Mouse (Mus musculus): ENCODE measurements around the gene Zcchc2. TPM values are rescaled to one million over a fixed set of nuclear protein-coding genes. Genes with fewer than 3 reads are reported as not detected.

The Zcchc2 gene
- 1.7 and 1.8 TPM in 2 replicates for polyA plus RNA-seq (2015; fragmentation: Nextera tagmentation; extraction: Ambion mirVana)

DNA sequence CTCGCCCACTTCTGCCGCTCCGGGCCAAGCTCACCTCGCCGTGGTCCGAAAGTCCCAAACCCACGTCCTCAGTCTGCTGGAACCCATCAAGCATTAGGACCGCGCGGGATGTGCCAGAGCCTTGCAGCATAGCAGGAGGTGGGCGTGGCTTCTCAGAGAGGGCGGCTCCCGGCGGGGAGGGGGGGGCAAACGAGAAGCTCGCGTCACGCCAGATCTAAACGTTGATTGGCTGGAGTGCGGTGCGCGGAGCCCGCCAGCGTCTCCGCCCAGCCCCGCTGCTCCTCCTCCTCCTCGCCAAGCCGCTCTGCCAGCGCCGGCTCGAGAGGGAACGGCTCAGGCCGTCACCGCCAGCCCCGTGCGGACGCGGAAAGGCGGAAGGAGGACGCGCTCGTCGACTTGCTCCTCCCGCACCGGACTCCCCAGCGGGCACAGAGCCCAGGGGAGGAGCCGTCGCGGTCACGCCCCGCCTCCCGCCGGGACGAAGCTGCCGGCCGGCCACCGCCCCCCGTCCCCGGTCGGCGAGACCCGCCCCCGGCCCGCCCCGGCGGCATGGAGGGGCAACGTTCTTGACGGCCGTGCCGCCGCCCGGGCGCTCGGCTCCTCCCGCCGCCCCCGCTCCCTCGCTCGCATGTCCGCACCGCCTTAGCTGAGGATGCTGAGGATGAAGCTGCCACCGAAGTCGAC, at the start of gene Zcchc2:
Zcchc2 (plus strand) TSS at position 269 of the 684 bp plus-strand sequence.
- H3K4me2 ChIP-seq, result peak within 1 kb of the TSS; percentile 100
- H3K9ac ChIP-seq, result peak within 1 kb of the TSS; percentile 91
- no peaks in the 10 kb centered on the region for H3K27me3 ChIP-seq
- H3K4me3 ChIP-seq, result peak within 1 kb of the TSS; percentile 78
- under 1% methylated on average over 44 of the region's 83 CpGs for WGBS
- H3K4me1 ChIP-seq, result peaks cover 25% of the 10 kb centered on the region
- H3K36me3 ChIP-seq (ENCODE audit: poor library complexity, severe bottlenecking), result no peaks in the 10 kb centered on the region
- peak; percentile 97 for ATAC-seq
- H3K9me3 ChIP-seq (replicated peaks), result no peaks in the 10 kb centered on the region
- peak within 1 kb of the TSS; percentile 93 for H3K27ac ChIP-seq

GRCm38 (mm10) chr1:105944927-105945580, 45.2 kb upstream of the Zcchc2 start:
- no peak overlapping the region for H3K27ac ChIP-seq
- 82% methylated on average over 10 of the region's 10 CpGs for WGBS

GRCm38 (mm10) chr1:105946581-105947540, 43.3 kb upstream of the Zcchc2 start:
- WGBS, result 32% methylated on average over 13 of the region's 13 CpGs

More at GRCm38 (mm10) chr1:105944927-105945580, 45.2 kb upstream of the Zcchc2 start:
- peaks cover 18% of the 10 kb centered on the region for H3K4me1 ChIP-seq
- no peaks in the 10 kb centered on the region for H3K9me3 ChIP-seq (replicated peaks)
- no peak for ATAC-seq
- H3K4me2 ChIP-seq, result no peak overlapping the region
- H3K4me3 ChIP-seq, result no peak overlapping the region
- no peaks in the 10 kb centered on the region for H3K36me3 ChIP-seq (ENCODE audit: poor library complexity, severe bottlenecking)
- H3K9ac ChIP-seq, result no peak overlapping the region
- H3K27me3 ChIP-seq, result no peaks in the 10 kb centered on the region

GRCm38 (mm10) chr1:105948352-105948751, 41.9 kb upstream of the Zcchc2 start:
- H3K9me3 ChIP-seq (replicated peaks), result no peaks in the 10 kb centered on the region
- no peaks in the 10 kb centered on the region for H3K36me3 ChIP-seq (ENCODE audit: poor library complexity, severe bottlenecking)
- no peak overlapping the region for H3K27ac ChIP-seq
- no peak overlapping the region for H3K4me2 ChIP-seq
- H3K4me1 ChIP-seq, result peaks cover 18% of the 10 kb centered on the region
- no peak overlapping the region for H3K4me3 ChIP-seq
- no peaks in the 10 kb centered on the region for H3K27me3 ChIP-seq
- ATAC-seq, result no peak
- no peak overlapping the region for H3K9ac ChIP-seq
- WGBS, result 91% methylated on average over 6 of the region's 6 CpGs

More at GRCm38 (mm10) chr1:105946581-105947540, 43.3 kb upstream of the Zcchc2 start:
- Histone ChIP-seq H3K9me3 (replicated peaks) (no peaks in the 10 kb centered on the region), H3K4me2 (peak overlapping the region; percentile 6), H3K27me3 (no peaks in the 10 kb centered on the region), H3K36me3 (ENCODE audit: poor library complexity, severe bottlenecking) (no peaks in the 10 kb centered on the region), H3K27ac (no peak overlapping the region), H3K9ac (no peak overlapping the region), H3K4me1 (peaks cover 18% of the 10 kb centered on the region), H3K4me3 (no peak overlapping the region)
- ATAC-seq, result peak; percentile 74

DNA sequence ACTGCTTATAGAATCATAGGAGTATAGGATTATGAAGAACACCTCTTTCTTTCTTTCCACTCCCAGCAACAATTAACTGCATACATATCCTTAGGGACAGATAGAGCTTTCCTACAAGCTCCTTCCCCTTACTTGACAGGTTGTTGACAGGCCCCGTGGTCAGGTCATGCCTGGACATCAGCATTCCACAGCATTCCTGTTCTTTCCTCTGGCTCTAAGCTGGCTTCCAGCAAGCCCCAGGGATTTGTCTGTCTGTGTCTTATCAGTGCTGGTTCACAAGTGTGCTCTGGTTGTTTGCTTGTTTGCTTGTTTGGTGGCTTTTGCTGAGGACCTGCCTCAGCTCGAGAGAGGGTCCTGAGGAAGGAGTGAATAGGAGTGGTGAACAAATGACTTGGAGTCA, 36.6 kb upstream of the Zcchc2 start:
- no peak overlapping the region for H3K4me3 ChIP-seq
- H3K4me1 ChIP-seq, result no peaks in the 10 kb centered on the region
- H3K36me3 ChIP-seq (ENCODE audit: poor library complexity, severe bottlenecking), result no peaks in the 10 kb centered on the region
- WGBS, result 87% methylated on average over 2 of the region's 2 CpGs
- H3K9me3 ChIP-seq (replicated peaks), result 0 out of 2 replicates have a peak, but pooled peaks cover 3% of the 10 kb centered on the region
- H3K27me3 ChIP-seq, result no peaks in the 10 kb centered on the region
- H3K4me2 ChIP-seq, result no peak overlapping the region
- no peak overlapping the region for H3K9ac ChIP-seq
- no peak for ATAC-seq
- H3K27ac ChIP-seq, result no peak overlapping the region

- no peaks in the 10 kb centered on the region for H3K4me1 ChIP-seq
- no peaks in the 10 kb centered on the region for H3K36me3 ChIP-seq (ENCODE audit: poor library complexity, severe bottlenecking)
- 0 out of 2 replicates have a peak, but pooled peaks cover 3% of the 10 kb centered on the region for H3K9me3 ChIP-seq (replicated peaks)
- H3K9ac ChIP-seq, result no peak overlapping the region
- no peak overlapping the region for H3K4me2 ChIP-seq
- H3K27ac ChIP-seq, result no peak overlapping the region
- no peaks in the 10 kb centered on the region for H3K27me3 ChIP-seq
- ATAC-seq, result no peak
- no peak overlapping the region for H3K4me3 ChIP-seq
Observed at GRCm38 (mm10) chr1:105954047-105954446, 36.2 kb upstream of the Zcchc2 start.

- Histone ChIP-seq H3K9ac (no peak overlapping the region), H3K9me3 (replicated peaks) (0 out of 2 replicates have a peak, but pooled peaks cover 3% of the 10 kb centered on the region), H3K36me3 (ENCODE audit: poor library complexity, severe bottlenecking) (no peaks in the 10 kb centered on the region), H3K4me1 (no peaks in the 10 kb centered on the region), H3K4me3 (no peak overlapping the region), H3K4me2 (no peak overlapping the region), H3K27ac (no peak overlapping the region), H3K27me3 (no peaks in the 10 kb centered on the region)
- 52% methylated on average over 5 of the region's 5 CpGs for WGBS
- no peak for ATAC-seq
Observed at GRCm38 (mm10) chr1:105956057-105956456, 34.1 kb upstream of the Zcchc2 start.

DNA sequence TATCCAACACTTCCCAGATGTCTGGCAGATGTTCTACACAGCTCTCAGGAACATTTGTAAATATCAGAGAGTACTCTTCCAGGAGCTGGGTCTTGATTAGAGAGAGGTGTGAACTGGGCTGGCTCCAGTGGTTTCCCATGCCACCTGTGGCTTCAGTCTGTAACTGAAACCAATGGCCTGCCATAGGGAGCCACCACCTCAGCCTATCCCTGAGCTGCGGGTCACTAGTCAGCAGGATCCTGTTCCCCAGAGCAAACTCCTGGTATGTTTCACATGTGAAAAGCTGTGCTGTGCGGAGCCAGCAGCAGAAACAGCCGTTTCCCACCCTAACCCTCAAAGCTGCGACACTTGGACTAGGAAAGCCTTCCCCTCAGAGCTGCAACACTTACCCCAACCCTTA, 28.7 kb upstream of the Zcchc2 start:
- 78% methylated on average over 4 of the region's 4 CpGs for WGBS
- Histone ChIP-seq H3K9me3 (replicated peaks) (no peaks in the 10 kb centered on the region), H3K4me2 (no peak overlapping the region), H3K27me3 (no peaks in the 10 kb centered on the region), H3K9ac (no peak overlapping the region), H3K27ac (no peak overlapping the region), H3K4me1 (no peaks in the 10 kb centered on the region), H3K4me3 (no peak overlapping the region), H3K36me3 (ENCODE audit: poor library complexity, severe bottlenecking) (no peaks in the 10 kb centered on the region)
- no peak for ATAC-seq

GRCm38 (mm10) chr1:105962084-105962818, 28.0 kb upstream of the Zcchc2 start:
- 66% methylated on average over 7 of the region's 7 CpGs for WGBS
- Histone ChIP-seq H3K27me3 (no peaks in the 10 kb centered on the region), H3K4me3 (no peak overlapping the region), H3K4me2 (no peak overlapping the region), H3K9ac (no peak overlapping the region), H3K9me3 (replicated peaks) (no peaks in the 10 kb centered on the region), H3K36me3 (ENCODE audit: poor library complexity, severe bottlenecking) (no peaks in the 10 kb centered on the region), H3K4me1 (no peaks in the 10 kb centered on the region), H3K27ac (no peak overlapping the region)
- no peak for ATAC-seq

GRCm38 (mm10) chr1:105962852-105963251, 27.4 kb upstream of the Zcchc2 start:
- Histone ChIP-seq H3K9me3 (replicated peaks) (no peaks in the 10 kb centered on the region), H3K4me1 (no peaks in the 10 kb centered on the region), H3K36me3 (ENCODE audit: poor library complexity, severe bottlenecking) (no peaks in the 10 kb centered on the region), H3K9ac (no peak overlapping the region), H3K4me3 (no peak overlapping the region), H3K4me2 (no peak overlapping the region), H3K27ac (no peak overlapping the region), H3K27me3 (no peaks in the 10 kb centered on the region)
- 98% methylated on average over 9 of the region's 9 CpGs for WGBS
- no peak for ATAC-seq

DNA sequence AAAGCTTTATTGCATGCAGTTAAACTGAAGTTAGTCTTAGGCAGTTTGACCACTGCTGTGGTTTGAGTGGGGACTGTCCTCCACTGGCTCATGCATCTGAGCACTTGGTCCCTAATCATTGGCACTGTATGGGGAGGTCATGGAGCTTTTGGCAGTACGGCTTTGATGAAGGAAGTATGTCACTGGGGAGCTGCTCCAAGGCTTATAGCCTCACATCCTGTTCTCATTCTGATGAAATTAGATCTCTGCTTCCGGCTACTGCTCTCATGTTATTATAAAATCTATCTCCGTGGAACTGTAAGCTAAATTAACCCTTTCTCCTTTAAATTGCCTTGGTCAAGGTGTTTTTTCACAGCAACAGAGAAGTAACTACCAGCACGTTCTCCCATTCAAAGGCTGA, 25.7 kb upstream of the Zcchc2 start:
- no peak overlapping the region for H3K9ac ChIP-seq
- no peak for ATAC-seq
- H3K4me3 ChIP-seq, result no peak overlapping the region
- no peaks in the 10 kb centered on the region for H3K4me1 ChIP-seq
- H3K27me3 ChIP-seq, result no peaks in the 10 kb centered on the region
- no peaks in the 10 kb centered on the region for H3K36me3 ChIP-seq (ENCODE audit: poor library complexity, severe bottlenecking)
- H3K4me2 ChIP-seq, result no peak overlapping the region
- H3K9me3 ChIP-seq (replicated peaks), result no peaks in the 10 kb centered on the region
- 92% methylated on average over 4 of the region's 4 CpGs for WGBS
- no peak overlapping the region for H3K27ac ChIP-seq

Data from forebrain, embryonic 13.5 days (tissue).